Mouse (Mus musculus) C2C12 (cell line): Measurements from ENCODE around the gene Abcb4.

Experiments
- CTCF ChIP-seq: IDR thresholded peaks from one replicate; pipeline ENCODE4 v1.5.1; 2011; ENCODE audit not compliant: control insufficient read depth, insufficient read depth, insufficient read length
- FOSL1 ChIP-seq: IDR thresholded peaks from one replicate; pipeline ENCODE4 v1.8.0; 2011; ENCODE audit warnings: mild to moderate bottlenecking, low read length; ENCODE audit not compliant: poor library complexity, insufficient read depth, severe bottlenecking
- MYOD1 ChIP-seq: IDR thresholded peaks from one replicate; pipeline ENCODE4 v1.6.1; 2011; ENCODE audit warnings: low read depth; ENCODE audit not compliant: control insufficient read depth, insufficient read length
- USF1 ChIP-seq: IDR thresholded peaks from one replicate; pipeline ENCODE4 v1.6.1; 2011; ENCODE audit warnings: low read depth, mild to moderate bottlenecking, control low read depth, moderate library complexity

- no peak for TF ChIP-seq CTCF
- no peak for TF ChIP-seq MYOD1
- TF ChIP-seq USF1, result no peak
- TF ChIP-seq FOSL1, result no peak
Observed at GRCm38 (mm10) chr5:8861811-8862210, 31.7 kb upstream of the Abcb4 start.
